Mouse (Mus musculus) right cerebral cortex, adult 18-20 months (tissue): ENCODE measurements around the gene Gm11127.
"Not testable (repeated sequence)": the region's sequence is repeated elsewhere in the genome, so short reads cannot be mapped to it uniquely, and the experiment has no call there.

Experiments
- DNase-seq: peaks from one replicate; pipeline ENCODE4 v3.0.0; 2022; ENCODE audit warnings: mixed read lengths

The Gm11127 gene

GRCm38 (mm10) chr17:36058362-36058761, at the start of gene Gm11127:
Gm11127 (minus strand) TSS chr17:36058371.
- DNase-seq, result not testable (repeated sequence)

DNA sequence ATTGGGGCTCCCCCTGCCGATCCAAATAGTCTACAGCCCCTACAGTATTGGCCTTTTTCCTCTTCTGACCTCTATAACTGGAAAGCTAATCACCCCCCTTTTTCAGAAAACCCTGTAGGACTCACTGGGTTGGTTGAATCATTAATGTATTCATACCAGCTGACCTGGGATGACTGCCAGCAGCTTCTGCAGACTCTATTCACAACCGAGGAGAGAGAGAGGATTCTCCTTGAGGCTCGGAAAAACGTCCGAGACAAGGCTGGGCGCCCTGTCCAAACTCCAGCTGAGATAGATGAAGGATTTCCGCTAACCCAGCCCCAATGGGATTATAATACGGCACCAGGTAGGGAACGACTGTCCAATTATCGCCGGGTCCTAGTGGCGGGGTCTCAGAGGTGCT, 43.9 kb upstream of the Gm11127 start:
- DNase-seq, result not testable (repeated sequence)

DNA sequence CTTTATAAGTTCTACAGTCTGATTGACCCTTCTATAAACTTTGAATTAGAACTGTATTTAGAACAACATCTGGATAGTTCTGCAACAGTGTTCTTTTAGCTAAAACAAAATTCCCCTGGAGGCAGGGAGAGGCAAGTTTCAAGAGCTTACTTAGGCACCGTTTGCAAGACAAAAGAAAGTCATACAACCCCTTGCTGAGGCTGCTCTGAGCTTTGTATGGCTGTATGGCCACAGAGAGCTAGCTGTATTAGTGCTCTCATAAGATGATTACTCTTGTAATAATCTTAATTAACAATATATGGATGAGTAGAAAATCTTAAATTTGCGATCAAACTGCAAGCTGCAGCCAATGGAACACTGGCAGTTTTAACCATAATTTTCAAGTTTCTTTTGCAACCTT, 41.4 kb upstream of the Gm11127 start:
- not testable (repeated sequence) for DNase-seq

DNA sequence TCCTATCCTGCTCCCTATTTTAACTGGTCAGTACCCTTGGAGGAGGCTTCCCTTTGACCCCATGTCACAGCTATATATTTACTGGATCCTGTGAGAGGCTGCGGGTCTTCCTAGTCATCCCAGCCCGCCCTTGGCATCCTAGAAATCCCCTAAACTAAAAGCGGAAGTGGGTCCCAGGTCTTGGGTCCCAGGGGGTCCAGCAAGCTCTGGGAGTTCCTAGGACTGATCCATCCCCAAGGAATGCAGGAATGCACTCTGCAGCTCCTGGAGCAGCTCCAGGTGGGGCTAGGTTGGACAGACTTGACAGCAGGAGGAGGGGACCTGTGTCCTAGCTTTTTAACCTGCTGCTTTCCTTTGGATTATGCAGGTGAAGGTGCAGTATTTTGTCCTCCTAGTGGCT, 35.8 kb upstream of the Gm11127 start:
- DNase-seq, result no peak

DNA sequence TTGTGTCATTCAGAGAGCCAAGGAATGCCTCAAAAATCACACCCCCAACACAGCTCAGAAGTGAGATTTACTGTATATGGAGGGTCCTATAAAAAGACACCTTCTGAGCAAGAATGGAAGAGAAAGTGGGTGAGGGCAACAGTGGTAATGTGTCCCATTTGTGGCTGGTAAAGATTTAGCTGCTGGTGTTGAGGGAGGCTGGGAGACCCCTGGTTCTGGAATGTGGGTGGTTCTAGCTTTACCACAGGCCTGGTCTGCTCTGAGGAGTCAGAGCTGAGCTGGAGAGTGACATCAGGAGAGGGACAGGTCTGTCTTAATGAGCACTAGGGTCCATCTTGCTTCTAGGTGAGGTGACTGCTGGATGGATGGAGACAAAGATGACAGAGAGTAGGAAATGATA, 34.3 kb upstream of the Gm11127 start:
- not testable (repeated sequence) for DNase-seq

DNA sequence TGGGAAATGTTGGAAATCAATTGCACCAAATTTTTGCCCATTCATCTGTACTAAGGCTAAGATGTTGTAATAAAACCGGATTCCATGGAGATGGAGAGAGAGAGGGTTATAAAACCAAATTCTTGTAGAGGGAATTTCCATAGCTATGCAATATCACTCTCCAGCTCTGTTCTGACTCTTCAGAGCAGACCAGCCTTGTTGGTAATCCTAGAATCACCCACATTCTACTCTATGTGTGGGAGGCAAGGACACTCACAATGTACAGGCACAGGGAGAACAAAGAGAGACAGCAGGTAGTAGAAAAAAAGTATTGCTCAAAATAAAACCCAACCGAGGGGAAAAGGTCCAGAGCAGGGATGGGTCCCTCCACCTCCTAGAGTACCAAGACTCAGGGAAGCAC, 33.8 kb upstream of the Gm11127 start:
- DNase-seq, result not testable (repeated sequence)

GRCm38 (mm10) chr17:36085976-36086375, 27.8 kb upstream of the Gm11127 start:
- not testable (repeated sequence) for DNase-seq

- no peak for DNase-seq
Observed at GRCm38 (mm10) chr17:36083870-36084451, 25.8 kb upstream of the Gm11127 start.

DNA sequence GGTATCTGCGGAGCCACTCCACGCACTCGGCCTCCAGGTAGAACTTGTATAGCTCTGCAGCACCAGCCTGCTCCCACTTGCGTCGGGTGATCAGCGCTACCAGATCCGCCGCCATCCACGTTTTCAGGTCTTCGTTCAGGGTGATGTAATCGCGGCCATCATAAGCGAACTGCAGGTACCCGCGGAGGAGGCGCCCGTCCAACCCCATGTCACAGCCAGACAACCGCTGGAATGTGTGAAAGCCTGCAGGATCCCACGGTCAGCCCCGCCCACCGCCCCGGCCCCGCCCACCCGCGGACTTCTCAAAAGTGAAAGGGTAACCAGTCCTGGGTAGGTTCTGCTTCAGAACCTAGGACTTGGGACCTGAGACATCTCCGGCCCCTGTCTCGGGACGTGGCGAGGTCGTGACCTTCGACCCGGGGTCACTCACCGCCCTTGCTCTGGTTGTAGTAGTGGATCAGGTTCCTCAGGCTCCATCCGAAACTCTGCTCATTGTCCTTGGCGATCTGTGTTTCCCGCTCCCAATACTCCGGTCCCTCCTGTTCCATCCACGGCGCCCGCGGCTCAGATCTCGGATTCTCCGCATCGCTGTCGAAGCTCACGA, 25.2 kb upstream of the Gm11127 start:
- no peak for DNase-seq

GRCm38 (mm10) chr17:36082519-36083232, 24.5 kb upstream of the Gm11127 start:
- not testable (repeated sequence) for DNase-seq

DNA sequence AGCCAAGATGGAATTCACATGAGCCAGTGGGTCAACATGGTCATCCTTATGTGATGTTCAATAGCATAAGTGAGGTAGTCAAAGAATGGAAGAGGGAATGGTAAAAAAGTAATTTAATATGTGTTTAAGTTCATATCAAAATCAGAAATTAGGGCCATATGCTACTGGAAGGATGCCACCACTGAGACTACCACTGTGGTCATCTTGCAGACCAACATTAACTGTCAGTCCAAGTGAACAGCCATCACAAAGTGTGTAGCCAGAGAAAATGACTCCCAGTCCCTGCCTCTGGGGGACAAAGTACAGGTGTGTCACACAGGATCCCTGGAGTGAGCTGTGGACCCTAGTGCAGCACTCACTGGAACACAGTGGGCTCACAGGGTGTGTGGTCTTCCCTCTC, 23.7 kb upstream of the Gm11127 start:
- DNase-seq, result not testable (repeated sequence)

- peak; percentile 90 for DNase-seq
Observed at GRCm38 (mm10) chr17:36060829-36061228, 2.7 kb upstream of the Gm11127 start.

- not testable (repeated sequence) for DNase-seq
Observed at GRCm38 (mm10) chr17:36057927-36058326, 244 bp downstream of the Gm11127 start.

DNA sequence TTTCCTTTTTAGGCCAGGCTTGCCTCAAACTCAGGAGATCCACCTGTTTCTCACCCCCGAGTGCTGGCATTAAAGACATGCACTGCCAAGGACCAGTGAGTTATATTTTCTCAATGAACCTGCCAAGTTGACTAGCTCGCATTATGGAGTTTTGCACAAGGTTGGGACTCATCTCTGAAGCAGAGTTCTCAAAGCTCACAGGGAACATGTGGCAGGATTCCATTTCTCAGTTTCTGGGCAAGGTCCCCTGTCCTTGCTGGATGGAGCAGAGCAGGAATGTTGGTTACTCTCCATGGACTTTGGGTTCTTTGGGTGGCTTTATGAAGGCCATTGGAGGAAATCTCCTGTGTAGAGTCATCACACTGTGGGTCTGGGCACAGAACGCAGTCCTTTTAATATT, 14.9 kb downstream of the Gm11127 start:
- DNase-seq, result no peak

DNA sequence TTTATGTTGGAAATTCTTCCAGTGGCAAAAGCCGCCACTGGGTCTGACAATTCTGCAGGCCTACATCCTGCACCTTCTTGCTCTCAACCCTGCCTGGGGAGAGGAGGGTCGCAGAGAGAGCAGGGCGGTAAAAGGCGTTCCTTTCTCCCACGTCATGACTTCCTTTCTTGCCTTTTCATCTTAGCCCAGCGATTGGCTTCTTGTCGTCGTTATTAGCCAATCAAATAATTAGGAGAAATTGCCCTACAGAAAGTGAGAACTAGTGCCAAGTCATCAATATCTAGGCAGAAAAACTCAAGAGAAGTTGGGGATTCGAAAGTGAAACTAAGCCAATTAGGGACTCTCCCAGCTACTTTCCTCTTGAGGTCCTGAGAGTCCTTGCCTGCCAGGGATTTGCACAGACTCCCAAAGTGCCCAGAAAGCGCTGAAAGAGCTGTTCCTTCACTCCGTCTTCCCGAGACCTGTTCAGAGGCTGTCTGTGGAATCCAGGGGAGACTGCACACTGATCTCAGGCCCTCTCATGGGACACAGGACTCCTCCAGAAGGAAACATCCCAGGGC, 15.5 kb downstream of the Gm11127 start, which contains the start of the genes H2-T22 and Gm6034:
H2-T22 (minus strand) TSS at position 138 of the 560 bp plus-strand sequence.
Gm6034 (plus strand) TSS at position 352 of the 560 bp plus-strand sequence.
- DNase-seq, result peak; percentile 81

DNA sequence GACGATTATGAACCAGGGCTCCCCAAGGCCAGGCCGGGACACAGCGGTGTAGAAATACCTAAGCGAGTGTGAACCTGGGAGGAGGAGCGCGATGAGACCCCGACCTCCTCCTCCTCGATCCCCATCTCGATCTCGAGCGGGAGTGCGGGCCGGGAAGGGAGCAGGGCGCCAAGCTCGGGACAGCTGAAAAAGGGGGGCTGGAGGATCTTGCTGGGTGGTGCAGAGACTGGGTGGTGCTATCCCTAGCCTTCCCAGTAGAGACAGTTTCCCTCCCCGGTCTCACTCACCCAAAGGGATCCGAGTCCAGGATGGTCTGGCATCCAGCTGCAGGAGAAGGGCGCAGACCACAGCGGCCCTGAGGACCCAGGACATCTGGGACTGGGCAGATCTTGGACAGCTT, 16.1 kb downstream of the Gm11127 start:
- DNase-seq, result not testable (repeated sequence)

GRCm38 (mm10) chr17:36040604-36041003, 17.6 kb downstream of the Gm11127 start:
- not testable (repeated sequence) for DNase-seq

GRCm38 (mm10) chr17:36036126-36036525, 22.0 kb downstream of the Gm11127 start:
- not testable (repeated sequence) for DNase-seq

GRCm38 (mm10) chr17:36035010-36035638, 23.0 kb downstream of the Gm11127 start:
- peak; percentile 66 for DNase-seq

- not testable (repeated sequence) for DNase-seq
Observed at GRCm38 (mm10) chr17:36034524-36034923, 23.6 kb downstream of the Gm11127 start.

DNA sequence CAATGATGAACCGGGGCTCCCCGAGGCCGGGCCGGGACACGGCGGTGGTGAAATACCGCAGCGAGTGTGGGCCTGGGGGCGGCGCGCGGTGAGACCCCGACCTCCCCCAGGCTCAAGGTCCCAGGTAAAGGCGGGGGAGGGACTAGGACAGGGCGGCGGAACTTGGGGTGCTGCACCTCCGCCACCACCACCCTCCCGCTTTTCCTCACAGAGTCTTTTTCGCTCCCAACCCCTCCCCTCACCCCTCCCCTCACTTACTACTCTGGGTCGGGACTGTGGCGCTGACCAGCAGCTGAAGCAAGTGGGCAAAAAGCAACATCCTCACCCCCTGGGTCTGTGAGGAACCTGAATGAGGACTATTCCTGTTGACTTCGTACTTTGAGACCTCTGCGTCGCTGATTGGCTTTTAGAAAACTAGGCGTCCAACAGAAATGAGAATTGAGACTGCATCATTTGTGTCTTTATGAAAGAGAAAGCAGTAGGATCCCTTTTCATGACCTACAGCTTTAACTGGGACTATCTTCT, 25.8 kb downstream of the Gm11127 start, which contains the start of gene H2-T23:
H2-T23 (minus strand) TSS at position 505 of the 525 bp plus-strand sequence.
- not testable (repeated sequence) for DNase-seq

- not testable (repeated sequence) for DNase-seq
Observed at GRCm38 (mm10) chr17:36031583-36032331, 26.4 kb downstream of the Gm11127 start.
